Mouse (Mus musculus) kidney, embryonic 14.5 days (tissue): Measurements from ENCODE around the gene Prlhr. TPM values are rescaled to one million over a fixed set of nuclear protein-coding genes. Genes with fewer than 3 reads are reported as not detected.

Source experiments
- ATAC-seq: fragments of 200-750 bp; cut with Nextera tagmentation; 2 replicates; pipeline ENCODE4 v1.8.0; 2017; ENCODE audit warnings: moderate number of reproducible peaks, mild to moderate bottlenecking, moderate TSS enrichment, moderate library complexity; ENCODE audit not compliant: low FRiP score, low TSS enrichment
- H3K27ac ChIP-seq: fragments of 300-500 bp; sonication (generic); 2 replicates; pipeline ENCODE4 v1.5.1; 2014; ENCODE audit warnings: low read depth, mild to moderate bottlenecking, low read length, moderate library complexity, mixed read lengths
- H3K27me3 ChIP-seq: fragments of 300-500 bp; sonication (generic); 2 replicates; pipeline ENCODE4 v1.6.1; 2014; ENCODE audit warnings: mild to moderate bottlenecking, low read length; ENCODE audit not compliant: control insufficient read depth, insufficient read depth
- H3K36me3 ChIP-seq: fragments of 300-500 bp; sonication (generic); 2 replicates; pipeline ENCODE4 v1.6.1; 2014; ENCODE audit warnings: low read length, mixed read lengths; ENCODE audit not compliant: control insufficient read depth, insufficient read depth
- H3K4me1 ChIP-seq: fragments of 300-500 bp; sonication (generic); 2 replicates; pipeline ENCODE4 v1.6.1; 2014; ENCODE audit warnings: low read length, mixed read lengths; ENCODE audit not compliant: control insufficient read depth, insufficient read depth
- H3K4me2 ChIP-seq: fragments of 300-500 bp; sonication (generic); replicated peaks from 2 replicates; pipeline ENCODE4 v1.6.1; 2014; ENCODE audit warnings: low read depth, mild to moderate bottlenecking, low read length
- H3K4me3 ChIP-seq: fragments of 300-500 bp; sonication (generic); 2 replicates; pipeline ENCODE4 v1.5.1; 2014; ENCODE audit warnings: mild to moderate bottlenecking, low read length
- H3K9ac ChIP-seq: fragments of 300-500 bp; sonication (generic); 2 replicates; pipeline ENCODE4 v1.6.1; 2014; ENCODE audit warnings: low read depth, mild to moderate bottlenecking, low read length, moderate library complexity
- H3K9me3 ChIP-seq: fragments of 300-500 bp; sonication (generic); 2 replicates; pipeline ENCODE4 v1.6.1; 2016; ENCODE audit warnings: low read length; ENCODE audit not compliant: control insufficient read depth
- WGBS: fragments of 180-500 bp; shearing (Covaris S2); extraction: QIAGEN DNeasy Blood & Tissue Kit; methylation state at CpG from one replicate; pipeline ENCODE4 v1.1.7; 2014; 5-methylcytosine and 5-hydroxymethylcytosine counted together
- polyA plus RNA-seq: library from polyadenylated mRNA; unstranded; fragments of >200 nt; fragmentation: Nextera tagmentation; extraction: Ambion mirVana; gene quantifications from 2 replicates; pipeline ENCODE4 v1.2.1, GENCODE M21; 2014

Prlhr gene
- not detected in 2 replicates for polyA plus RNA-seq

DNA sequence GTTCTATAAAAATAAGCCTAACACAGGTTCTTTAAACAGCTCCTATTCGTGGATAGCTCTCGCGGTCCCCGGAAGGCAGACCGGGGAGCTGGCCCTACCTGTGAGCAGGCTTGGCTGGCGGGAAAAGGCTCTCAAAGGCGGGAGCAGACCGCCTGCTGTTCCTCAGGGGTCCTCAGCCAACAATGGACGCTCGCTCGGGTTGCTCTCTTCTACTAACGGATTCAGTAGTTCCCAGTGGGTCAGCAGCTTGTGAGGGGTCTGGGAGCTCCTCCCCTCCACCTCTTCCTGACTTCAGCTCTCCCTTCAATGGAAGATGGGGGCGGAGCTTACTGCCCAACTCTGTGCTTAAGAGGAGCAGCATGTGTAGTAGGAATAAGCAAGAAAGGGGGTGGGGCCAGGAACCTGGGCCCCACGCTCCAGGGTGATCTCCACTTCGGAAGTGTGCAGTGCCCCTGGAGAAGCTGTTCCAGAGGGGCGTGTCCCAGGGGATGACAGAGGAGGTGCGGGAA is at the start of gene Prlhr:
Gene Prlhr (minus strand): TSS at position 51 of the 509 bp plus-strand sequence.
- H3K4me1 ChIP-seq, result peaks cover 8% of the 10 kb centered on the region; the same call in 1 of the 2 replicates
- H3K4me2 ChIP-seq, result peak within 1 kb of the TSS; percentile 52
- H3K27ac ChIP-seq, result no peak within 1 kb of the TSS
- no peaks in the 10 kb centered on the region for H3K36me3 ChIP-seq
- H3K9ac ChIP-seq, result no peak within 1 kb of the TSS
- H3K4me3 ChIP-seq, result peak within 1 kb of the TSS; percentile 25
- no peaks in the 10 kb centered on the region for H3K9me3 ChIP-seq
- peaks cover 33% of the 10 kb centered on the region for H3K27me3 ChIP-seq
- no peak for ATAC-seq
- WGBS, result 4% methylated on average over 17 of the region's 17 CpGs

GRCm38 (mm10) chr19:60515064-60515463 is 47.0 kb upstream of the Prlhr start:
- ATAC-seq, result no peak
- H3K4me2 ChIP-seq, result no peak overlapping the region
- 66% methylated on average over 2 of the region's 2 CpGs for WGBS
- H3K9me3 ChIP-seq, result no peaks in the 10 kb centered on the region
- no peaks in the 10 kb centered on the region for H3K36me3 ChIP-seq
- no peak overlapping the region for H3K27ac ChIP-seq
- no peaks in the 10 kb centered on the region for H3K27me3 ChIP-seq
- H3K4me1 ChIP-seq, result no peaks in the 10 kb centered on the region
- H3K9ac ChIP-seq, result no peak overlapping the region
- no peak overlapping the region for H3K4me3 ChIP-seq

DNA sequence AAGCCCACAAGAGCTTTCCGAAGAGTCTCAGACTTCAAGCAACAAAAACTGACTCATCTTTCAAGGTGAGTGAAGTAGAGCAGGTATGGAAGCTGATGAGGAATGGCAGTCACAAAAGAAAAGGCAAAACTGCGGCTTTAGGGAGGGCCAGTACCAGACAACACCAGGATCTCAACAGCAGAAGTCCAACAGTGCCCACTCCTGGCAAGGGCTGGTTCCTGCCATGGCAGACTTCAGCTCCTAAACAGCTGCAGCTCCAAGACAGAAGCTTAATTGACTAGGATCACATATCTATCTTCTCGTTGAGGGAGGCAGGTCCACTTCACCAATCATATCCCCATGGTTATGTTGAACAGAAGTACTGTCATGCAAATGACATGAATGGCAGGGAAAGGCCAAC is 45.3 kb upstream of the Prlhr start:
- Histone ChIP-seq H3K36me3 (no peaks in the 10 kb centered on the region), H3K4me3 (no peak overlapping the region), H3K9ac (no peak overlapping the region), H3K27ac (no peak overlapping the region), H3K4me2 (no peak overlapping the region), H3K27me3 (no peaks in the 10 kb centered on the region), H3K4me1 (no peaks in the 10 kb centered on the region), H3K9me3 (no peaks in the 10 kb centered on the region)
- ATAC-seq, result no peak
- WGBS, result 54% methylated on average over 3 of the region's 3 CpGs

- H3K9ac ChIP-seq, result no peak overlapping the region
- H3K4me2 ChIP-seq, result no peak overlapping the region
- no peaks in the 10 kb centered on the region for H3K9me3 ChIP-seq
- 0 out of 2 replicates have a peak, but pooled peaks cover 3% of the 10 kb centered on the region for H3K4me1 ChIP-seq
- H3K36me3 ChIP-seq, result no peaks in the 10 kb centered on the region
- no peak for ATAC-seq
- H3K27me3 ChIP-seq, result no peaks in the 10 kb centered on the region
- H3K4me3 ChIP-seq, result no peak overlapping the region
- no peak overlapping the region for H3K27ac ChIP-seq
Observed at GRCm38 (mm10) chr19:60500209-60500608, 32.1 kb upstream of the Prlhr start.

- no peaks in the 10 kb centered on the region for H3K36me3 ChIP-seq
- H3K9me3 ChIP-seq, result no peaks in the 10 kb centered on the region
- H3K4me1 ChIP-seq, result 0 out of 2 replicates have a peak, but pooled peaks cover 3% of the 10 kb centered on the region
- no peak overlapping the region for H3K27ac ChIP-seq
- H3K4me3 ChIP-seq, result no peak overlapping the region
- no peaks in the 10 kb centered on the region for H3K27me3 ChIP-seq
- H3K9ac ChIP-seq, result no peak overlapping the region
- ATAC-seq, result no peak
- 77% methylated on average over 4 of the region's 4 CpGs for WGBS
- H3K4me2 ChIP-seq, result no peak overlapping the region
Observed at GRCm38 (mm10) chr19:60497171-60497570, 29.1 kb upstream of the Prlhr start.

DNA sequence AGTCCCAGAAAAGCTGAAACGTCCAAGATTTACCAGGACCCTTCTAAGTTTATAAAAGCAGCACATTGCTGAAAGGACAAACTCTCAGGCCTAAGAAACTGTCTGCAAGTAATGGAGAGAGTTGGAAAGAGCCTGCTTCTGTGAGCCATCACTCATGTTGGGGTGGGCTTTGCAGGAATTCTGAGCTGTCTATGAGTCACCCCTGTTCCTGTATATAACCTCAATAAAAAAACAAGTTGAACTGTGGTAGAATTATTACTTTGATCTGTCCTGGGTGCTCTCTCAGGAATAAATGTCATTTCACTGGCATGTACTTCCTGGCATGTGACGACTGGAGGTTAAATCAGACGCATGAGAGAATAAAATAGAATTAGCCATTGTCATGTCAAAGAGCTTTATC is 27.7 kb upstream of the Prlhr start:
- H3K9me3 ChIP-seq, result no peaks in the 10 kb centered on the region
- H3K27ac ChIP-seq, result no peak overlapping the region
- no peak overlapping the region for H3K4me3 ChIP-seq
- no peaks in the 10 kb centered on the region for H3K27me3 ChIP-seq
- H3K4me1 ChIP-seq, result 0 out of 2 replicates have a peak, but pooled peaks cover 3% of the 10 kb centered on the region
- 46% methylated on average over 3 of the region's 3 CpGs for WGBS
- no peaks in the 10 kb centered on the region for H3K36me3 ChIP-seq
- H3K9ac ChIP-seq, result no peak overlapping the region
- no peak overlapping the region for H3K4me2 ChIP-seq
- no peak for ATAC-seq

GRCm38 (mm10) chr19:60489566-60489965 is 21.5 kb upstream of the Prlhr start:
- Histone ChIP-seq H3K36me3 (no peaks in the 10 kb centered on the region), H3K9me3 (no peaks in the 10 kb centered on the region), H3K4me2 (no peak overlapping the region), H3K27me3 (no peaks in the 10 kb centered on the region), H3K9ac (no peak overlapping the region), H3K27ac (no peak overlapping the region), H3K4me1 (no peaks in the 10 kb centered on the region), H3K4me3 (no peak overlapping the region)
- WGBS, result 90% methylated on average over 1 of the region's 1 CpGs
- no peak for ATAC-seq

- H3K27ac ChIP-seq, result no peak overlapping the region
- no peak overlapping the region for H3K4me3 ChIP-seq
- no peaks in the 10 kb centered on the region for H3K9me3 ChIP-seq
- ATAC-seq, result no peak
- no peak overlapping the region for H3K9ac ChIP-seq
- no peaks in the 10 kb centered on the region for H3K4me1 ChIP-seq
- H3K36me3 ChIP-seq, result no peaks in the 10 kb centered on the region
- H3K27me3 ChIP-seq, result no peaks in the 10 kb centered on the region
- no peak overlapping the region for H3K4me2 ChIP-seq
Observed at GRCm38 (mm10) chr19:60485261-60485660, 17.2 kb upstream of the Prlhr start.

GRCm38 (mm10) chr19:60478859-60479258 is 10.8 kb upstream of the Prlhr start:
- no peaks in the 10 kb centered on the region for H3K9me3 ChIP-seq
- 58% methylated on average over 1 of the region's 1 CpGs for WGBS
- no peaks in the 10 kb centered on the region for H3K4me1 ChIP-seq
- no peaks in the 10 kb centered on the region for H3K36me3 ChIP-seq
- H3K4me2 ChIP-seq, result no peak overlapping the region
- no peak overlapping the region for H3K27ac ChIP-seq
- no peaks in the 10 kb centered on the region for H3K27me3 ChIP-seq
- ATAC-seq, result no peak
- H3K4me3 ChIP-seq, result no peak overlapping the region
- H3K9ac ChIP-seq, result no peak overlapping the region
